Mouse (Mus musculus): ENCODE measurements at regions not wholly inside any gene's neighbourhood (a gene's known extent, or its start where the extent isn't known, plus 50 kb on each side); places are given as distances from the start of the nearest gene placed in this dataset.
"Not testable (repeated sequence)": the region's sequence is repeated elsewhere in the genome, so short reads cannot be mapped to it uniquely, and the experiment has no call there.

GRCm38 (mm10) chr17:3026859-3027258 is 87.9 kb upstream of the Scaf8 start:
- TF ChIP-seq POLR2A (IDR thresholded peaks at IDR 0.05; ENCODE audit: insufficient read depth, low read depth, low read length); CTCF (IDR thresholded peaks at IDR 0.05): not testable (repeated sequence)
